Mouse (Mus musculus) midbrain, embryonic 12.5 days (tissue): ENCODE data around the gene Mrps35. TPM values are rescaled to one million over a fixed set of nuclear protein-coding genes. Genes with fewer than 3 reads are reported as not detected.

Experiments used
- ATAC-seq: fragments of 200-750 bp; cut with Nextera tagmentation; 2 replicates; pipeline ENCODE4 v1.8.0; 2017; ENCODE audit warnings: low read depth, moderate TSS enrichment, moderate library complexity; ENCODE audit not compliant: low FRiP score
- H3K27ac ChIP-seq: fragments of 300-500 bp; sonication (generic); replicated peaks from 2 replicates; pipeline ENCODE4 v1.5.1; 2016; ENCODE audit warnings: mild to moderate bottlenecking
- H3K27me3 ChIP-seq: fragments of 300-500 bp; sonication (generic); 2 replicates; pipeline ENCODE4 v1.6.1; 2016; ENCODE audit warnings: mild to moderate bottlenecking
- H3K36me3 ChIP-seq: fragments of 300-500 bp; sonication (generic); 2 replicates; pipeline ENCODE4 v1.6.1; 2016
- H3K4me1 ChIP-seq: fragments of 300-500 bp; sonication (generic); 2 replicates; pipeline ENCODE4 v1.6.1; 2016
- H3K4me2 ChIP-seq: fragments of 300-500 bp; sonication (generic); replicated peaks from 2 replicates; pipeline ENCODE4 v1.6.1; 2016; ENCODE audit warnings: mild to moderate bottlenecking, moderate library complexity
- H3K4me3 ChIP-seq: fragments of 300-500 bp; sonication (generic); 2 replicates; pipeline ENCODE4 v1.5.1; 2016; ENCODE audit warnings: mild to moderate bottlenecking
- H3K9ac ChIP-seq: fragments of 300-500 bp; sonication (generic); replicated peaks from 2 replicates; pipeline ENCODE4 v1.6.1; 2016; ENCODE audit warnings: mild to moderate bottlenecking, moderate library complexity
- H3K9me3 ChIP-seq: fragments of 300-500 bp; sonication (generic); 2 replicates; pipeline ENCODE4 v1.6.1; 2016; ENCODE audit warnings: mild to moderate bottlenecking
- WGBS: fragments of 180-500 bp; shearing (Covaris S2); methylation state at CpG from one replicate; pipeline ENCODE4 v1.1.7; 2016; 5-methylcytosine and 5-hydroxymethylcytosine counted together
- polyA plus RNA-seq: library from polyadenylated mRNA; unstranded; fragments of >200 nt; fragmentation: Nextera tagmentation; extraction: Ambion mirVana; gene quantifications from 2 replicates; pipeline ENCODE4 v1.2.1, GENCODE M21; 2016

Mrps35 gene
- polyA plus RNA-seq, 1 experiment from 2014 or later, result 83.0 TPM

- H3K27me3 ChIP-seq, result no peaks in the 10 kb centered on the region
- H3K36me3 ChIP-seq, result peaks cover 57% of the 10 kb centered on the region
Measured at GRCm38 (mm10) chr6:147064226-147064943, 21.8 kb downstream of the Mrps35 start.

GRCm38 (mm10) chr6:147064944-147065261 is 22.3 kb downstream of the Mrps35 start:
- H3K9ac ChIP-seq, result no peak overlapping the region
- H3K9me3 ChIP-seq, result no peaks in the 10 kb centered on the region
- 92% methylated on average over 6 of the region's 6 CpGs for WGBS
- H3K27ac ChIP-seq, result no peak overlapping the region
- H3K27me3 ChIP-seq, result no peaks in the 10 kb centered on the region
- no peak overlapping the region for H3K4me3 ChIP-seq
- no peak for ATAC-seq
- H3K4me2 ChIP-seq, result no peak overlapping the region
- H3K36me3 ChIP-seq, result peaks cover 61% of the 10 kb centered on the region
- no peaks in the 10 kb centered on the region; the same call in 1 of the 2 replicates for H3K4me1 ChIP-seq

More at GRCm38 (mm10) chr6:147064226-147064943, 21.8 kb downstream of the Mrps35 start:
- Histone ChIP-seq H3K4me3 (no peak overlapping the region), H3K4me2 (no peak overlapping the region), H3K9me3 (no peaks in the 10 kb centered on the region), H3K4me1 (no peaks in the 10 kb centered on the region; the same call in 1 of the 2 replicates), H3K27ac (no peak overlapping the region), H3K9ac (no peak overlapping the region)
- 94% methylated on average over 10 of the region's 10 CpGs for WGBS
- no peak for ATAC-seq

- Histone ChIP-seq H3K4me3 (no peak overlapping the region), H3K9me3 (no peaks in the 10 kb centered on the region), H3K9ac (no peak overlapping the region), H3K27ac (no peak overlapping the region), H3K4me2 (no peak overlapping the region), H3K36me3 (peaks cover 17% of the 10 kb centered on the region), H3K27me3 (no peaks in the 10 kb centered on the region), H3K4me1 (no peaks in the 10 kb centered on the region)
- ATAC-seq, result no peak
- WGBS, result 57% methylated on average over 5 of the region's 5 CpGs
Measured at GRCm38 (mm10) chr6:147075808-147076387, 33.3 kb downstream of the Mrps35 start.

GRCm38 (mm10) chr6:147076878-147077277 is 34.3 kb downstream of the Mrps35 start:
- peak; percentile 69; the same call in 1 of the 2 replicates for ATAC-seq
- H3K27ac ChIP-seq, result no peak overlapping the region
- 72% methylated on average over 8 of the region's 8 CpGs for WGBS

GRCm38 (mm10) chr6:147079919-147080318 is 37.4 kb downstream of the Mrps35 start:
- Histone ChIP-seq H3K4me3 (no peak overlapping the region), H3K36me3 (no peaks in the 10 kb centered on the region), H3K9ac (no peak overlapping the region), H3K4me2 (no peak overlapping the region), H3K4me1 (no peaks in the 10 kb centered on the region), H3K27me3 (no peaks in the 10 kb centered on the region), H3K9me3 (no peaks in the 10 kb centered on the region), H3K27ac (no peak overlapping the region)
- WGBS, result 96% methylated on average over 10 of the region's 10 CpGs
- no peak for ATAC-seq

More at GRCm38 (mm10) chr6:147076878-147077277, 34.3 kb downstream of the Mrps35 start:
- Histone ChIP-seq H3K27me3 (no peaks in the 10 kb centered on the region), H3K9ac (no peak overlapping the region), H3K4me3 (no peak overlapping the region), H3K36me3 (0 out of 2 replicates have a peak, but pooled peaks cover 9% of the 10 kb centered on the region), H3K4me1 (no peaks in the 10 kb centered on the region), H3K4me2 (no peak overlapping the region), H3K9me3 (no peaks in the 10 kb centered on the region)

GRCm38 (mm10) chr6:147085398-147086040 is 43.0 kb downstream of the Mrps35 start:
- H3K4me3 ChIP-seq, result no peak overlapping the region
- H3K36me3 ChIP-seq, result no peaks in the 10 kb centered on the region
- H3K9ac ChIP-seq, result no peak overlapping the region
- no peak overlapping the region for H3K27ac ChIP-seq
- no peaks in the 10 kb centered on the region for H3K9me3 ChIP-seq
- H3K4me2 ChIP-seq, result no peak overlapping the region
- WGBS, result 55% methylated on average over 7 of the region's 7 CpGs
- peaks cover 12% of the 10 kb centered on the region; the same call in 1 of the 2 replicates for H3K27me3 ChIP-seq
- H3K4me1 ChIP-seq, result peaks cover 14% of the 10 kb centered on the region
- no peak for ATAC-seq

- 2% methylated on average over 20 of the region's 20 CpGs for WGBS
- H3K4me3 ChIP-seq, result peak within 1 kb of the TSS; percentile 28
- H3K9ac ChIP-seq, result peak within 1 kb of the TSS; percentile 28
- peak within 1 kb of the TSS; percentile 54 for H3K4me2 ChIP-seq
- H3K4me1 ChIP-seq, result peaks cover 17% of the 10 kb centered on the region
- H3K27ac ChIP-seq, result no peak within 1 kb of the TSS
- no peak for ATAC-seq
- peaks cover 12% of the 10 kb centered on the region; the same call in 1 of the 2 replicates for H3K27me3 ChIP-seq
- H3K36me3 ChIP-seq, result no peaks in the 10 kb centered on the region
- no peaks in the 10 kb centered on the region for H3K9me3 ChIP-seq
Measured at GRCm38 (mm10) chr6:147086594-147087225, 44.1 kb downstream of the Mrps35 start, which contains the start of gene Mansc4. TSS of gene Mansc4 (minus strand) at chr6:147087032.

GRCm38 (mm10) chr6:147087736-147088135 is 45.2 kb downstream of the Mrps35 start:
- Histone ChIP-seq H3K9ac (no peak overlapping the region), H3K27ac (no peak overlapping the region), H3K4me1 (peaks cover 22% of the 10 kb centered on the region), H3K36me3 (no peaks in the 10 kb centered on the region), H3K4me3 (no peak overlapping the region), H3K9me3 (no peaks in the 10 kb centered on the region), H3K4me2 (no peak overlapping the region), H3K27me3 (peaks cover 12% of the 10 kb centered on the region; the same call in 1 of the 2 replicates)
- WGBS, result 38% methylated on average over 6 of the region's 7 CpGs
- ATAC-seq, result no peak

GRCm38 (mm10) chr6:147088517-147088916 is 46.0 kb downstream of the Mrps35 start:
- Histone ChIP-seq H3K4me1 (peaks cover 27% of the 10 kb centered on the region), H3K27ac (no peak overlapping the region), H3K4me2 (no peak overlapping the region), H3K4me3 (no peak overlapping the region), H3K9ac (no peak overlapping the region), H3K36me3 (no peaks in the 10 kb centered on the region), H3K9me3 (no peaks in the 10 kb centered on the region), H3K27me3 (peaks cover 12% of the 10 kb centered on the region; the same call in 1 of the 2 replicates)
- WGBS, result 79% methylated on average over 3 of the region's 3 CpGs
- no peak for ATAC-seq

- H3K36me3 ChIP-seq, result no peaks in the 10 kb centered on the region
- H3K9me3 ChIP-seq, result no peaks in the 10 kb centered on the region
- no peak overlapping the region for H3K9ac ChIP-seq
- WGBS, result 74% methylated on average over 5 of the region's 5 CpGs
- peak overlapping the region; percentile 62 for H3K4me3 ChIP-seq
- peaks cover 27% of the 10 kb centered on the region for H3K4me1 ChIP-seq
- H3K27me3 ChIP-seq, result peaks cover 12% of the 10 kb centered on the region; the same call in 1 of the 2 replicates
- peak overlapping the region; percentile 78 for H3K4me2 ChIP-seq
- ATAC-seq, result no peak
- H3K27ac ChIP-seq, result no peak overlapping the region
Measured at GRCm38 (mm10) chr6:147090191-147090590, 47.6 kb downstream of the Mrps35 start.

GRCm38 (mm10) chr6:147091136-147092120 is 48.9 kb downstream of the Mrps35 start, which contains the start of gene Klhl42:
TSS of gene Klhl42 (plus strand) at chr6:147091379.
- peak; percentile 88 for ATAC-seq
- Histone ChIP-seq H3K4me2 (peak within 1 kb of the TSS; percentile 78), H3K4me1 (peaks cover 26% of the 10 kb centered on the region), H3K9me3 (no peaks in the 10 kb centered on the region), H3K27ac (peak within 1 kb of the TSS; percentile 88), H3K9ac (peak within 1 kb of the TSS; percentile 79), H3K36me3 (peaks cover 7% of the 10 kb centered on the region), H3K27me3 (peaks cover 12% of the 10 kb centered on the region; the same call in 1 of the 2 replicates), H3K4me3 (peak within 1 kb of the TSS; percentile 62)
- WGBS, result under 1% methylated on average over 96 of the region's 99 CpGs
